Mouse (Mus musculus): ENCODE results near the gene Tex9. TPM values are rescaled to one million over a fixed set of nuclear protein-coding genes. Genes with fewer than 3 reads are reported as not detected.
"Not testable (repeated sequence)": the region's sequence is repeated elsewhere in the genome, so short reads cannot be mapped to it uniquely, and the experiment has no call there.

Tex9 gene
- total RNA-seq, 1 experiment from 2014 or later = 6.7 TPM

GRCm38 (mm10) chr9:72479276-72479675, 12.7 kb downstream of the Tex9 start:
- no peak for DNase-seq

GRCm38 (mm10) chr9:72477306-72477705, 14.7 kb downstream of the Tex9 start:
- no peak for DNase-seq

- no peak for DNase-seq
These were observed 16.5 kb downstream of the Tex9 start for GRCm38 (mm10) chr9:72475511-72475910.

- no peak for DNase-seq
These were observed 22.2 kb downstream of the Tex9 start for GRCm38 (mm10) chr9:72469851-72470250.

GRCm38 (mm10) chr9:72468616-72469015, 23.4 kb downstream of the Tex9 start:
- no peak for DNase-seq

- DNase-seq = peak; percentile 49
These were observed 24.2 kb downstream of the Tex9 start for GRCm38 (mm10) chr9:72467551-72468407.

GRCm38 (mm10) chr9:72465754-72466181, 26.2 kb downstream of the Tex9 start:
- no peak for DNase-seq

- no peak for DNase-seq
These were observed 27.2 kb downstream of the Tex9 start for GRCm38 (mm10) chr9:72464806-72465205.

GRCm38 (mm10) chr9:72462427-72462826, 29.6 kb downstream of the Tex9 start:
- no peak for DNase-seq

GRCm38 (mm10) chr9:72460767-72461166, 31.2 kb downstream of the Tex9 start:
- no peak for DNase-seq

- no peak for DNase-seq
These were observed 32.3 kb downstream of the Tex9 start for GRCm38 (mm10) chr9:72459703-72460102.

- DNase-seq = peak; percentile 81
These were observed 33.8 kb downstream of the Tex9 start for GRCm38 (mm10) chr9:72458233-72458632.

GRCm38 (mm10) chr9:72456374-72456773, 35.6 kb downstream of the Tex9 start:
- no peak for DNase-seq

GRCm38 (mm10) chr9:72454281-72454680, 37.7 kb downstream of the Tex9 start:
- DNase-seq = not testable (repeated sequence)

- DNase-seq = no peak
These were observed 40.9 kb downstream of the Tex9 start for GRCm38 (mm10) chr9:72451111-72451510.

- DNase-seq = no peak
These were observed 41.6 kb downstream of the Tex9 start for GRCm38 (mm10) chr9:72450363-72450762.

GRCm38 (mm10) chr9:72449841-72450240, 42.2 kb downstream of the Tex9 start:
- no peak for DNase-seq

- DNase-seq = peak; percentile 50
These were observed 42.6 kb downstream of the Tex9 start for GRCm38 (mm10) chr9:72449367-72449766.

GRCm38 (mm10) chr9:72448026-72448425, 44.0 kb downstream of the Tex9 start:
- peak; percentile 75 for DNase-seq

- no peak for DNase-seq
These were observed 49.9 kb downstream of the Tex9 start for GRCm38 (mm10) chr9:72441927-72442715.

- DNase-seq = no peak
These were observed 50.8 kb downstream of the Tex9 start for GRCm38 (mm10) chr9:72440948-72441926.

GRCm38 (mm10) chr9:72440358-72440757, 51.7 kb downstream of the Tex9 start:
- DNase-seq = no peak

Data from adrenal gland, postnatal 14 days (tissue).